Mouse (Mus musculus) kidney, adult 11 months (tissue): ENCODE measurements at regions not wholly inside any gene's neighbourhood (a gene's known extent, or its start where the extent isn't known, plus 50 kb on each side); places are given as distances from the start of the nearest gene placed in this dataset.

Experiments used
- DNase-seq: peaks from one replicate; pipeline ENCODE4 v3.0.0; 2022

DNA sequence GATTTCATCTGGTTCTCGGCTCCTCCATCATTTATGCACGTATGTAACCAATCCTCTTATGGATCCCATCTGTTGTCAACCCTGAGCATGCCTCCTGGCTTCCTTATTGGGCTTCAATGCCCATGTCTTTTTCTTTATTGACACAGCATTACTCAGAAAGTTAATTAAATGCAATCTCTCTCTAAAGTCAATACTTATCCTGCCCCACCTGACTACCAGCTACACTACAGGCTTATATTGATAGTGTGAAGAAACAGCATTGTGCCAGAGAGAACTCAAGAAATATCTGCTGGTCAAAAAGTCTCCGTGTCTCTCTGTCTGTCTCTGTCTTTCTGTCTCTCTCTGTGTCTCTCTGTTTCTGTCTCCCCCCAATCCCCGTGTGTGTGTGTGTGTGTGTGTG lies 194.7 kb upstream of the Rfx3 start:
- no peak for DNase-seq

GRCm38 (mm10) chr19:28203719-28204118 lies 192.8 kb upstream of the Rfx3 start:
- no peak for DNase-seq

- no peak for DNase-seq
These were observed 188.4 kb upstream of the Rfx3 start for GRCm38 (mm10) chr19:28199385-28199784.

GRCm38 (mm10) chr19:28196881-28197280 lies 185.9 kb upstream of the Rfx3 start:
- peak; percentile 26 for DNase-seq

GRCm38 (mm10) chr19:28192248-28192647 lies 181.3 kb upstream of the Rfx3 start:
- no peak for DNase-seq

- peak; percentile 52 for DNase-seq
These were observed 180.6 kb upstream of the Rfx3 start for GRCm38 (mm10) chr19:28191428-28192116.

DNA sequence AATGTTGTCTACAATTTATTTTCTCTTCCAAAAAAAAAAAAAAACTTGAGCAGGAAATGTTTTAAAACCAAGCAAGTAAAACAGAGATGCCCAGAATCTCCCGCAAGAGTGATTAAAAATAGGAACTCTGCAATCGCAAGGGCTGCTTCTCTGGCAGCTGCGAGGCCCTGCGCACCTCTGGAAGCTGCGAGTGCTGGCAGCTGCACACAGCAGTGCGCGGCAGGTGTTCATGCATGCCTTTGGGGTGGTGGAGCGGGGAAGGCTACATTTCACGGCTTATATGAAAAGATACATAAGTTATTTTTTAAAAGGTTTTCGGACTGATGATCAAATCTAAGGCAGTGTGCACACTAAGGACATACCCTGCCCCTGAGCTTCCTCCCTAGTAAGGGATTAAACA lies 179.3 kb upstream of the Rfx3 start:
- no peak for DNase-seq

GRCm38 (mm10) chr19:28188363-28188762 lies 177.4 kb upstream of the Rfx3 start:
- DNase-seq = no peak

DNA sequence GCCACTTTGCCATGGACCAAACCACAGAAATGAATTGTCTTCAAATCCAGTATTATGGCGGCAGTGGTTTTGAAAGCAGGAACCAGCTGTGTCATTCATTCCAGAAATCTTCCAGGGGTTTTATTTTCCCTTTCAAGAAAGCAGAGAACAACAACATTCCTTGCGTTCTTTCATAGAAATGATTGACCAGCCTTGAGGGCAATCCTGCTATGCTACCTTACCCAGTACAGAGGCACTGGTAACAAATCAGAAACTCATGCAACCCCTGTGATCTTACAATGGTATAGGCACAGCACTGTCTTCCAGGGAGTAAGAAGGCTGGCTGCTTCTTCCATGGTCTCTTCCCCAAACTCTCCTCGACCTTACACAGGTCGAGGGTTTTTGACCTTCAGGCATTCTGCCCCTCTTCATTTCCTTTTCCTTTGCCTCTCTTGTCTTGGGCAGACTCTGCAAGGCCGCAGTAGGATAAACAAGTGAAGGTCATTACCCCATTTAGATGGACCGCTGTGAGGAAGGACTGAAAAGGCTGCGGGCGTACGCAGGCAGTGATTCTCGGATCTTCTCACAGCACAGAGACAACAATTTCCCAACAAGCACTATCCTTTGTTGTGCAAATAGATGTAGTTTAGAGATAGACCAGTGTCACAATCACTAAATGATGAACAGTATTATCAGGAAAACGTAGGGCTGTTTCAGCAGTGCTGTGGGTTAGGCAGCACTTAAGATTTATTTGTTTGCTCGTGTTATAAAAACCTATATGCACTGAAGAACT lies 171.6 kb upstream of the Rfx3 start:
- DNase-seq = peak; percentile 82

DNA sequence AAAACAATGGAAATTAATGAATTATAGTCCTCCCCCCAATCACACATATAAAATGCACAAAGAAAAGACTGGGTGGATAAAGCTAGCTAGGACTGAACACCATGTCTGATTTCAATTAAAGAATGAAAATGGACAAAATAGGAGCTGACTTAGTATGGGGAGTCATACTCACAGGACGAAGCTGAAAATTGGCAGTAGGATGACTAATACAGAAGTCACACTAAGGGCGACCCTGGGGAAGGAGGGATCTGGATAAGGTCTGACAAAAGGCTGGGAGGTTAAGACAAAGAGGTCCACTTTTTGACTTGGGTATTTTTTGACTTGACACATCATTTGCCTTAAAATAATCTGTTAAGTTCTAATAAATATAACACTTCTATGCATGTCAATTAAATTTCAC lies 170.2 kb upstream of the Rfx3 start:
- DNase-seq = no peak

- DNase-seq = no peak
These were observed 167.1 kb upstream of the Rfx3 start for GRCm38 (mm10) chr19:28178114-28178513.

DNA sequence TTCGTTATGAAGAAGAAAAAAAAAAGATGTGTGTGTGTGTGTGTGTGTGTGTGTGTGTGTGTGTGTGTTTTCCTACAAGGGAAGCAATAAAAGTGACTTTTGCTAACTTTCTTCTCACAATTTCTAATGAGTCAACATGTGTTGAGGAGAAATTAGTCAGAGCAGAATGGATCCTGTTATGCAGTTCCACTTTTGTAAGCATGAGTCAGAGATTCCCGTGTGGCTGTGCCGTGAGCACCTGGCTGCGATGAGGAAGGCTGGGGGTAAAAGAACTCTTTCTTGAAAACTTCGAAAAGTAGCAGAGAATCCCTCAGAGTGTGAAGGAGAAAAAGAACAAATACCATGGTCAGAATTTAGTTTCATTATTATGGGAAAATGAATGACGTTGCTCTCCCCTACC lies 165.9 kb upstream of the Rfx3 start:
- no peak for DNase-seq

DNA sequence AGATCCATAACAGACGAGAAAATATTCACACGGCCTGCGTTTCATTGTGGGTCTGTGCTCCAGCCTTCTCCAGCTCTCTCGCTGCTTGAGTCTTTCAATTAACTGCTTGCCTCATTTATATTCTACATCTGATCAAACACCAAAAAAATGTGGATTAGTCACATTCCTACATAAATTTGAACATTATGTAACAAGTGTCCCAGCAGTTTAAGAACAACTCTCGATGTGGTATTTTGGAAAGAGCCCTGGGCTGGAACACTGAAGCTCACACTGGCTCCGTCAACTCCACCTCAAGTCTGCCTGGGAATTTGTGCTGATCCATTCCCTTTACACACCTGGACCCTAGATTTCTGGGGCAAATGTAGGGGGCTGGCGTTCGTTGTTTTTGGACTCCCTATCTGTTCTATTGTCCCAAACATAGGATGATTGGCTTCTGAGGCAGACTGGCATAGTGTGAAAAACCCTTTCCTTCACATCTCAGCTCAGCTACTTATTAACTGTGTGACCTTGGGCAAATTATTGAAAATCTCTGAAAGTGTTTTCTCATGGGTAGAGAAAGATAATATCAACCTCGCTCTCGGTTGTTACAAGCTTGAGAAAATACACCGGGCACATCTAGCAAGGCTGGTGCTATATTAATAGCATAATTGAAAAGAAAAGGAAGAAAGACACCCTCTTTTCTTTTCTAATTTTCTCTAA lies 161.0 kb upstream of the Rfx3 start:
- DNase-seq = peak; percentile 67

- no peak for DNase-seq
These were observed 156.6 kb upstream of the Rfx3 start for GRCm38 (mm10) chr19:28167451-28168165.

DNA sequence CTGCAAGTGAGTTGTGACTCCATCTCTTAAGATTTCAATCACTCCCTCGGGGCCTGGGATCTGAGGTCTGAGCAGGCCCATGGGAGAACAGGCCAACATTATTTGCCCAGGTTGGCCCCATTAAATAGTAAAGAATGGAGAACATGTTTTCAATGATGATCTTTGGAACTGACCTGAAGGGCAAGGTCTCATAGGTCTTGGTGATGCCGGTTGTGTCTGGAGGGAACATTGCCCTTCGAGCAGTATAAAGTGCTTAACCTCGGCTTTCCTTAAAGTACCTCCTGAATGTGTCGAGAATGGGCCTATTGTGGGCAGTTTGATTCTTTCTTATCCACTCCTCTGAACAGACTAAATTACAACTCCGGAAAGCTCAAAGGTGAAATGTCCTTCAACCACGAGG lies 155.7 kb upstream of the Rfx3 start:
- no peak for DNase-seq

DNA sequence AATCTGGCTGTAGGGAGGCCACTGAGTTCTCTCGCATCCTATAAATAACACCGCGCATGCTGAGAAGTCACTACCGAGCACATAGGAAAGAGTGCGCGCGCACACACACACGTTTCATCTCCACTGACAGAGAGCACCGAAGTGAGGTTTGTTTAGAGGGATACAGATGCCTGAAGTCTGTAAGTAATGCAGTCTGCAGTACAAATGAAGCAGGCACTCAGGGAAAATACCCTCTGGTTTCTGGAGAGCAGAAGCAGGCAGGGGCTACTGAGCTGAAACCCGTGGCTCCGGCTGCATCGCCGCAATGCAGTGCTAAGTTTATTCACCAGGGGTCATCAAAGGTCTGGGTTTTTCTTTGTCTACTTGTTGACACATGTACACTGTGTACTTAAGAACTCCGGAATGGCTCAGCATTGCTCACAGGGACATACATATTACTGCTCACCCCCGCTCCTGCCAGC lies 155.0 kb upstream of the Rfx3 start:
- peak; percentile 66 for DNase-seq

- DNase-seq = no peak
These were observed 152.2 kb upstream of the Rfx3 start for GRCm38 (mm10) chr19:28163195-28163594.

GRCm38 (mm10) chr19:28160582-28160981 lies 149.6 kb upstream of the Rfx3 start:
- no peak for DNase-seq

DNA sequence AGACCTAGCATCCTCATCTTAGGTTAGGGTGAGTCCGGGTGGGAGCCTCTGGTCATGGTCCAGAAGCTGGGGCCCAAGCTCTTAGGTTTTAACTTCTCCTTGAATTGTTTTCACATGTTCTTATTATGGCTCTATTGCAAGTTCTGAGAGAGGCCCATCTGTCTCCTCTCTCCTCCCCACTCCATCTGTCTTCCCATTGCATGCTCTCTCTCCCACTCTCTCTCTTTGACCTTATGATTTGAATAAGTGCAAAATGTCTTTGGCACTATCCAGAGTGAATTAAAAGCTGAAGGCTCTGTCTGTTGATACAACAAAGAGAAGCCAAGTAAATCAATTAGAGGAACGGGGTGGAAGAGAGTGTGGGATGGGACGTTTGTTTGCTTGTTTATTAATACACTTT lies 146.2 kb upstream of the Rfx3 start:
- DNase-seq = no peak

GRCm38 (mm10) chr19:28137581-28137980 lies 126.6 kb upstream of the Rfx3 start:
- no peak for DNase-seq

GRCm38 (mm10) chr19:28134806-28135205 lies 123.8 kb upstream of the Rfx3 start:
- no peak for DNase-seq

- no peak for DNase-seq
These were observed 100.6 kb upstream of the Rfx3 start for GRCm38 (mm10) chr19:28111263-28112180.
